Mouse (Mus musculus) bone marrow, adult 2 months (tissue): ENCODE measurements around the gene P3h1.

Experiments
- CTCF ChIP-seq: fragments of 200-500 bp; IDR thresholded peaks from 2 replicates; pipeline ENCODE4 v1.5.1; 2011; ENCODE audit warnings: low read length, control low read depth; ENCODE audit not compliant: control insufficient read depth, insufficient read depth
- POLR2A ChIP-seq: fragments of 200-500 bp; IDR thresholded peaks from 2 replicates; pipeline ENCODE4 v1.6.1; 2011; ENCODE audit warnings: low read depth, mild to moderate bottlenecking, control low read depth, low read length, borderline replicate concordance; ENCODE audit not compliant: control insufficient read depth

DNA sequence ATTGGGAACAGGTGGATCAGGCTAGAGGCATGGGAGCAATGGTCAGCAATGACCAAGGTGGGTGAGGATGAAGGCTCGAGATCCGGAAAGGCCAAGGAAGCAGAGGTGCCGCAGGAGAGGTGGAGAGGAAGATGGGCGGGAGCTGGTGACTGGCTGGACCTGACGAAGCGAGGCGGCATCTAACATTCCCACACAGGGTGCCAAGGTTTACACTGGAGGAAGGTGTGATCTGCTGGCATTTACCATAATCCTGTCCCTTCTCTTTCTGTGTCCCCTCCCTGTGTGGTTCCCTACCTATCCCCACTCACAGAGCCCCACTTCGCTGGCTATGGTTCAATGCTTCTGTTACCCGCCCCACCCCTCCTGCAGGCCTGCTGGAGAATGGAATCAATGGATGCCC lies 13.2 kb downstream of the P3h1 start:
- TF ChIP-seq POLR2A, result no peak
- TF ChIP-seq CTCF, result no peak
